Mouse (Mus musculus): ENCODE measurements around the gene Dync1li1.
"Not testable (repeated sequence)": the region's sequence is repeated elsewhere in the genome, so short reads cannot be mapped to it uniquely, and the experiment has no call there.

Dync1li1 gene

GRCm38 (mm10) chr9:114672703-114673561 lies 15.7 kb upstream of the Dync1li1 start:
- in situ Hi-C loops (cut with MboI, MseI), result no loop called here

GRCm38 (mm10) chr9:114673626-114674025 lies 15.0 kb upstream of the Dync1li1 start:
- in situ Hi-C loops (cut with MboI, MseI), result no loop called here

GRCm38 (mm10) chr9:114678576-114678975 lies 10.0 kb upstream of the Dync1li1 start:
- in situ Hi-C loops (cut with MboI, MseI), result no loop called here

GRCm38 (mm10) chr9:114679944-114680343 lies 8.6 kb upstream of the Dync1li1 start:
- in situ Hi-C loops (cut with MboI, MseI), result no loop called here

GRCm38 (mm10) chr9:114680531-114680930 lies 8.1 kb upstream of the Dync1li1 start:
- in situ Hi-C loops (cut with MboI, MseI), result no loop called here

GRCm38 (mm10) chr9:114682193-114682592 lies 6.4 kb upstream of the Dync1li1 start:
- in situ Hi-C loops (cut with MboI, MseI), result no loop called here

GRCm38 (mm10) chr9:114686245-114686644 lies 2.3 kb upstream of the Dync1li1 start:
- in situ Hi-C loops (cut with MboI, MseI), result loop anchor here (5.0 kb wide), 1 partner anchor 34 kb away; no protein-coding TSS in a partner anchor

GRCm38 (mm10) chr9:114687639-114688038 lies 951 bp upstream of the Dync1li1 start:
- in situ Hi-C loops (cut with MboI, MseI), result loop anchor here (5.0 kb wide), 1 partner anchor 35 kb away; no protein-coding TSS in a partner anchor

GRCm38 (mm10) chr9:114688953-114689407 lies 390 bp downstream of the Dync1li1 start:
- in situ Hi-C loops (cut with MboI, MseI), result loop anchor here (5.0 kb wide), 1 partner anchor 37 kb away; no protein-coding TSS in a partner anchor

GRCm38 (mm10) chr9:114690119-114690601 lies 1.6 kb downstream of the Dync1li1 start:
- in situ Hi-C loops (cut with MboI, MseI), result no loop called here

- in situ Hi-C loops (cut with MboI, MseI), result no loop called here
Observed at GRCm38 (mm10) chr9:114691112-114691511, 2.5 kb downstream of the Dync1li1 start.

GRCm38 (mm10) chr9:114695662-114696061 lies 7.1 kb downstream of the Dync1li1 start:
- in situ Hi-C loops (cut with MboI, MseI), result not testable (repeated sequence)

GRCm38 (mm10) chr9:114697072-114697471 lies 8.5 kb downstream of the Dync1li1 start:
- in situ Hi-C loops (cut with MboI, MseI), result no loop called here

GRCm38 (mm10) chr9:114697926-114698325 lies 9.3 kb downstream of the Dync1li1 start:
- in situ Hi-C loops (cut with MboI, MseI), result no loop called here

GRCm38 (mm10) chr9:114699262-114699661 lies 10.7 kb downstream of the Dync1li1 start:
- in situ Hi-C loops (cut with MboI, MseI), result no loop called here

GRCm38 (mm10) chr9:114699882-114700665 lies 11.5 kb downstream of the Dync1li1 start:
- in situ Hi-C loops (cut with MboI, MseI), result no loop called here

- in situ Hi-C loops (cut with MboI, MseI), result no loop called here
Observed at GRCm38 (mm10) chr9:114701031-114701430, 12.4 kb downstream of the Dync1li1 start.

- in situ Hi-C loops (cut with MboI, MseI), result no loop called here
Observed at GRCm38 (mm10) chr9:114701921-114702320, 13.3 kb downstream of the Dync1li1 start.

- in situ Hi-C loops (cut with MboI, MseI), result no loop called here
Observed at GRCm38 (mm10) chr9:114707805-114708204, 19.2 kb downstream of the Dync1li1 start.

- in situ Hi-C loops (cut with MboI, MseI), result no loop called here
Observed at GRCm38 (mm10) chr9:114710345-114710744, 21.8 kb downstream of the Dync1li1 start.

- in situ Hi-C loops (cut with MboI, MseI), result no loop called here
Observed at GRCm38 (mm10) chr9:114713481-114713880, 24.9 kb downstream of the Dync1li1 start.

GRCm38 (mm10) chr9:114716677-114717331 lies 28.2 kb downstream of the Dync1li1 start:
- in situ Hi-C loops (cut with MboI, MseI), result no loop called here

Data from T-helper 1 cell (primary cell).